Mouse (Mus musculus): Measurements from ENCODE around the gene Sbp. TPM values are rescaled to one million over a fixed set of nuclear protein-coding genes. Genes with fewer than 3 reads are reported as not detected.
"Not testable (repeated sequence)": the region's sequence is repeated elsewhere in the genome, so short reads cannot be mapped to it uniquely, and the experiment has no call there.

The Sbp gene
- not detected in 2 replicates for polyA plus RNA-seq (2015; fragmentation: Nextera tagmentation; extraction: Ambion mirVana)

- Histone ChIP-seq H3K36me3 (ENCODE audit: control insufficient read depth, insufficient read depth, low read length) (no peaks in the 10 kb centered on the region), H3K27me3 (ENCODE audit: control insufficient read depth, insufficient read depth, low read depth, low read length) (no peaks in the 10 kb centered on the region), H3K9me3 (ENCODE audit: control insufficient read depth, low read length) (no peaks in the 10 kb centered on the region), H3K9ac (ENCODE audit: low read length) (no peak within 1 kb of the TSS), H3K27ac (ENCODE audit: low read length) (no peak within 1 kb of the TSS), H3K4me3 (ENCODE audit: low read length) (no peak within 1 kb of the TSS), H3K4me1 (replicated peaks; ENCODE audit: control insufficient read depth, insufficient read depth, low read length) (no peaks in the 10 kb centered on the region), H3K4me2 (ENCODE audit: low read depth, low read length) (no peak within 1 kb of the TSS)
- no peak for ATAC-seq (ENCODE audit: low read depth)
Observed at GRCm38 (mm10) chr17:23941372-23941771, at the start of gene Sbp. Gene Sbp (plus strand): TSS chr17:23941672.

GRCm38 (mm10) chr17:23917158-23917557, 24.3 kb upstream of the Sbp start, which contains the start of gene Dcpp3:
Gene Dcpp3 (plus strand): TSS chr17:23917458.
- H3K36me3 ChIP-seq (ENCODE audit: control insufficient read depth, insufficient read depth, low read length); H3K9ac ChIP-seq (ENCODE audit: low read length); H3K9me3 ChIP-seq (ENCODE audit: control insufficient read depth, low read length); H3K4me3 ChIP-seq (ENCODE audit: low read length); H3K27ac ChIP-seq (ENCODE audit: low read length); H3K4me1 ChIP-seq (replicated peaks; ENCODE audit: control insufficient read depth, insufficient read depth, low read length); ATAC-seq (ENCODE audit: low read depth); H3K4me2 ChIP-seq (ENCODE audit: low read depth, low read length); H3K27me3 ChIP-seq (ENCODE audit: control insufficient read depth, insufficient read depth, low read depth, low read length): not testable (repeated sequence)
- 40% methylated on average over 4 of the region's 4 CpGs for WGBS

GRCm38 (mm10) chr17:23924531-23925007, 16.9 kb upstream of the Sbp start:
- WGBS = under 1% methylated on average over 29 of the region's 29 CpGs
- Histone ChIP-seq H3K4me2 (ENCODE audit: low read depth, low read length) (peak overlapping the region; percentile 97), H3K27me3 (ENCODE audit: control insufficient read depth, insufficient read depth, low read depth, low read length) (no peaks in the 10 kb centered on the region), H3K9ac (ENCODE audit: low read length) (peak overlapping the region; percentile 83), H3K9me3 (ENCODE audit: control insufficient read depth, low read length) (no peaks in the 10 kb centered on the region), H3K27ac (ENCODE audit: low read length) (peak overlapping the region; percentile 98), H3K4me3 (ENCODE audit: low read length) (peak overlapping the region; percentile 66), H3K4me1 (replicated peaks; ENCODE audit: control insufficient read depth, insufficient read depth, low read length) (peaks cover 8% of the 10 kb centered on the region), H3K36me3 (ENCODE audit: control insufficient read depth, insufficient read depth, low read length) (no peaks in the 10 kb centered on the region)
- ATAC-seq (ENCODE audit: low read depth) = peak; percentile 99

GRCm38 (mm10) chr17:23925090-23925493, 16.4 kb upstream of the Sbp start:
- Histone ChIP-seq H3K4me2 (ENCODE audit: low read depth, low read length) (peak overlapping the region; percentile 97), H3K27me3 (ENCODE audit: control insufficient read depth, insufficient read depth, low read depth, low read length) (no peaks in the 10 kb centered on the region), H3K27ac (ENCODE audit: low read length) (peak overlapping the region; percentile 98), H3K9me3 (ENCODE audit: control insufficient read depth, low read length) (no peaks in the 10 kb centered on the region), H3K4me1 (replicated peaks; ENCODE audit: control insufficient read depth, insufficient read depth, low read length) (peaks cover 8% of the 10 kb centered on the region), H3K9ac (ENCODE audit: low read length) (peak overlapping the region; percentile 83), H3K36me3 (ENCODE audit: control insufficient read depth, insufficient read depth, low read length) (no peaks in the 10 kb centered on the region), H3K4me3 (ENCODE audit: low read length) (peak overlapping the region; percentile 66)
- WGBS = under 1% methylated on average over 14 of the region's 14 CpGs
- peak; percentile 86 for ATAC-seq (ENCODE audit: low read depth)

- Histone ChIP-seq H3K27ac (ENCODE audit: low read length) (no peak overlapping the region), H3K36me3 (ENCODE audit: control insufficient read depth, insufficient read depth, low read length) (no peaks in the 10 kb centered on the region), H3K9ac (ENCODE audit: low read length) (no peak overlapping the region), H3K27me3 (ENCODE audit: control insufficient read depth, insufficient read depth, low read depth, low read length) (no peaks in the 10 kb centered on the region), H3K4me3 (ENCODE audit: low read length) (no peak overlapping the region), H3K9me3 (ENCODE audit: control insufficient read depth, low read length) (no peaks in the 10 kb centered on the region), H3K4me1 (replicated peaks; ENCODE audit: control insufficient read depth, insufficient read depth, low read length) (no peaks in the 10 kb centered on the region), H3K4me2 (ENCODE audit: low read depth, low read length) (no peak overlapping the region)
- peak; percentile 31 for ATAC-seq (ENCODE audit: low read depth)
- 50% methylated on average over 5 of the region's 5 CpGs for WGBS
Observed at GRCm38 (mm10) chr17:23931157-23931556, 10.3 kb upstream of the Sbp start.

- not testable (repeated sequence) for H3K27ac ChIP-seq (ENCODE audit: low read length); H3K9ac ChIP-seq (ENCODE audit: low read length); H3K4me3 ChIP-seq (ENCODE audit: low read length); H3K27me3 ChIP-seq (ENCODE audit: control insufficient read depth, insufficient read depth, low read depth, low read length); H3K9me3 ChIP-seq (ENCODE audit: control insufficient read depth, low read length); H3K36me3 ChIP-seq (ENCODE audit: control insufficient read depth, insufficient read depth, low read length); H3K4me1 ChIP-seq (replicated peaks; ENCODE audit: control insufficient read depth, insufficient read depth, low read length); H3K4me2 ChIP-seq (ENCODE audit: low read depth, low read length); ATAC-seq (ENCODE audit: low read depth)
- 72% methylated on average over 4 of the region's 4 CpGs for WGBS
Observed at GRCm38 (mm10) chr17:23947486-23947885, 6.0 kb downstream of the Sbp start.

- 70% methylated on average over 2 of the region's 2 CpGs for WGBS
- H3K9ac ChIP-seq (ENCODE audit: low read length) = no peak overlapping the region
- no peak for ATAC-seq (ENCODE audit: low read depth)
- H3K9me3 ChIP-seq (ENCODE audit: control insufficient read depth, low read length) = no peaks in the 10 kb centered on the region
- H3K36me3 ChIP-seq (ENCODE audit: control insufficient read depth, insufficient read depth, low read length) = no peaks in the 10 kb centered on the region
- no peak overlapping the region for H3K4me3 ChIP-seq (ENCODE audit: low read length)
- no peaks in the 10 kb centered on the region for H3K4me1 ChIP-seq (replicated peaks; ENCODE audit: control insufficient read depth, insufficient read depth, low read length)
- H3K4me2 ChIP-seq (ENCODE audit: low read depth, low read length) = no peak overlapping the region
- H3K27me3 ChIP-seq (ENCODE audit: control insufficient read depth, insufficient read depth, low read depth, low read length) = no peaks in the 10 kb centered on the region
- no peak overlapping the region for H3K27ac ChIP-seq (ENCODE audit: low read length)
Observed at GRCm38 (mm10) chr17:23949068-23949467, 7.6 kb downstream of the Sbp start.

- H3K9ac ChIP-seq (ENCODE audit: low read length); H3K27me3 ChIP-seq (ENCODE audit: control insufficient read depth, insufficient read depth, low read depth, low read length): not testable (repeated sequence)
- 66% methylated on average over 4 of the region's 4 CpGs for WGBS
Observed at GRCm38 (mm10) chr17:23950828-23951227, 9.4 kb downstream of the Sbp start.

GRCm38 (mm10) chr17:23955174-23955573, 13.7 kb downstream of the Sbp start, which contains the start of gene Sbpl:
Gene Sbpl (minus strand): TSS chr17:23955274.
- H3K4me2 ChIP-seq (ENCODE audit: low read depth, low read length) = no peak within 1 kb of the TSS
- no peaks in the 10 kb centered on the region for H3K9me3 ChIP-seq (ENCODE audit: control insufficient read depth, low read length)
- no peak for ATAC-seq (ENCODE audit: low read depth)
- no peak within 1 kb of the TSS for H3K4me3 ChIP-seq (ENCODE audit: low read length)
- no peaks in the 10 kb centered on the region for H3K4me1 ChIP-seq (replicated peaks; ENCODE audit: control insufficient read depth, insufficient read depth, low read length)
- 75% methylated on average over 5 of the region's 5 CpGs for WGBS
- H3K36me3 ChIP-seq (ENCODE audit: control insufficient read depth, insufficient read depth, low read length) = no peaks in the 10 kb centered on the region
- H3K9ac ChIP-seq (ENCODE audit: low read length) = no peak within 1 kb of the TSS
- peaks cover 2% of the 10 kb centered on the region; the same call in 1 of the 2 replicates for H3K27me3 ChIP-seq (ENCODE audit: control insufficient read depth, insufficient read depth, low read depth, low read length)
- no peak within 1 kb of the TSS for H3K27ac ChIP-seq (ENCODE audit: low read length)

More at GRCm38 (mm10) chr17:23950828-23951227, 9.4 kb downstream of the Sbp start:
- H3K4me3 ChIP-seq (ENCODE audit: low read length); ATAC-seq (ENCODE audit: low read depth); H3K9me3 ChIP-seq (ENCODE audit: control insufficient read depth, low read length); H3K4me1 ChIP-seq (replicated peaks; ENCODE audit: control insufficient read depth, insufficient read depth, low read length); H3K36me3 ChIP-seq (ENCODE audit: control insufficient read depth, insufficient read depth, low read length); H3K27ac ChIP-seq (ENCODE audit: low read length); H3K4me2 ChIP-seq (ENCODE audit: low read depth, low read length): not testable (repeated sequence)
